Mouse (Mus musculus) kidney, embryonic 16.5 days (tissue): Measurements from ENCODE around the gene Krtap1-4. TPM values are rescaled to one million over a fixed set of nuclear protein-coding genes. Genes with fewer than 3 reads are reported as not detected.

Experiments
- ATAC-seq: fragments of 200-750 bp; cut with Nextera tagmentation; 2 replicates; pipeline ENCODE4 v1.8.0; 2017; ENCODE audit warnings: moderate TSS enrichment; ENCODE audit not compliant: low FRiP score, low TSS enrichment
- H3K27ac ChIP-seq: fragments of 300-500 bp; sonication (generic); 2 replicates; pipeline ENCODE4 v1.5.1; 2014; ENCODE audit warnings: low read length
- H3K27me3 ChIP-seq: fragments of 300-500 bp; sonication (generic); 2 replicates; pipeline ENCODE4 v1.6.1; 2014; ENCODE audit warnings: low read length, control low read depth, mixed read lengths; ENCODE audit not compliant: insufficient read depth
- H3K36me3 ChIP-seq: fragments of 300-500 bp; sonication (generic); 2 replicates; pipeline ENCODE4 v1.6.1; 2014; ENCODE audit warnings: low read length, control low read depth, mixed read lengths; ENCODE audit not compliant: insufficient read depth
- H3K4me1 ChIP-seq: fragments of 300-500 bp; sonication (generic); 2 replicates; pipeline ENCODE4 v1.6.1; 2014; ENCODE audit warnings: low read length, control low read depth, mixed read lengths; ENCODE audit not compliant: insufficient read depth
- H3K4me2 ChIP-seq: fragments of 300-500 bp; sonication (generic); replicated peaks from 2 replicates; pipeline ENCODE4 v1.6.1; 2014; ENCODE audit warnings: low read depth, low read length
- H3K4me3 ChIP-seq: fragments of 300-500 bp; sonication (generic); 2 replicates; pipeline ENCODE4 v1.5.1; 2014; ENCODE audit warnings: mild to moderate bottlenecking, low read length
- H3K9ac ChIP-seq: fragments of 300-500 bp; sonication (generic); replicated peaks from 2 replicates; pipeline ENCODE4 v1.6.1; 2014; ENCODE audit warnings: low read length
- H3K9me3 ChIP-seq: fragments of 300-500 bp; sonication (generic); 2 replicates; pipeline ENCODE4 v1.6.1; 2016; ENCODE audit warnings: low read length, control low read depth
- WGBS: fragments of 180-500 bp; shearing (Covaris S2); extraction: QIAGEN DNeasy Blood & Tissue Kit; methylation state at CpG from one replicate; pipeline ENCODE4 v1.1.7; 2014; 5-methylcytosine and 5-hydroxymethylcytosine counted together
- polyA plus RNA-seq: library from polyadenylated mRNA; unstranded; fragments of >200 nt; fragmentation: Nextera tagmentation; extraction: Ambion mirVana; gene quantifications from 2 replicates; pipeline ENCODE4 v1.2.1, GENCODE M21; 2015

Krtap1-4 gene
- polyA plus RNA-seq, 1 experiment from 2014 or later: not detected

DNA sequence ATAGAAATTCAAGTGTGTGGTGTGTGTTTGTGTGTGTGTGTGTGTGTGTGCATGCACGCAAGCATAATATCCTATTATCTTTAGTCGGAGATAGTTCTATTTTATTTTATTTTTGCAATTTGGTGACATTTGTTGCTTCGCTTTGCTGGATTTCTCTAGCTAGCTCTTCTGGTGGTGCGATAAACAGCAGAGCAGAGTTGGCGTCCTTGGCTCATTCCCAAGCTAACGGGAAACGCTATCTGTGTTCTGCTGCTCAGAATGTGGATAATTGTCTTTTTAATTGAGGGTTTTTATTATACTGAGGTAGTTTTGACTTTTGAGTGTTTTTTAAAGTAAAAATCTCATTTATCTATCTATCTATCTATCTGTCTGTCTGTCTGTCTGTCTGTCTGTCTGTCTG lies 1.6 kb upstream of the Krtap1-4 start:
- H3K36me3 ChIP-seq: no peaks in the 10 kb centered on the region
- no peak overlapping the region for H3K4me3 ChIP-seq
- no peak for ATAC-seq
- H3K4me2 ChIP-seq: no peak overlapping the region
- no peaks in the 10 kb centered on the region for H3K9me3 ChIP-seq
- no peak overlapping the region for H3K9ac ChIP-seq
- H3K4me1 ChIP-seq: no peaks in the 10 kb centered on the region
- H3K27me3 ChIP-seq: no peaks in the 10 kb centered on the region
- WGBS: 86% methylated on average over 7 of the region's 7 CpGs
- no peak overlapping the region for H3K27ac ChIP-seq

DNA sequence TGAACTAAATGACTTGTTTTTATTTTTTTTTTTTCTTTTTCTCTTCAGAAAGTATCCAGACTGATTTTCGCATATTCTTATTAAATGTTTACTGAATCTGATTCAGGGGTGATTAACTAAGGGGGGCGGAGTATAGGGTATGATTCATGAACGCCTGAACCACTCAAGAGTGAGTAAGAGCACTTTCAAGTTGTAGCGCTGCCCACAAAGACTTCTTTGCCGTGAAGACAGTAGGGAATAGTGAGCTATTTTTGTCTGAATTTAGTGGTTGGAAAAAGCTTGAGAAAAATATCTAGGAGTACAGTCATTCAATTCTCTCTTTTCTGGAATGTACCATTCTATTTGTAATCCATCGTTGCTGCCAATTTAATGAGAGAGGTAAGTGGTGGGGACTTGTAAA lies 1.9 kb downstream of the Krtap1-4 start:
- H3K4me1 ChIP-seq: no peaks in the 10 kb centered on the region
- ATAC-seq: no peak
- no peaks in the 10 kb centered on the region for H3K36me3 ChIP-seq
- H3K9me3 ChIP-seq: no peaks in the 10 kb centered on the region
- no peaks in the 10 kb centered on the region for H3K27me3 ChIP-seq
- WGBS: 81% methylated on average over 6 of the region's 6 CpGs
- no peak overlapping the region for H3K9ac ChIP-seq
- no peak overlapping the region for H3K4me2 ChIP-seq
- H3K27ac ChIP-seq: no peak overlapping the region
- no peak overlapping the region for H3K4me3 ChIP-seq

DNA sequence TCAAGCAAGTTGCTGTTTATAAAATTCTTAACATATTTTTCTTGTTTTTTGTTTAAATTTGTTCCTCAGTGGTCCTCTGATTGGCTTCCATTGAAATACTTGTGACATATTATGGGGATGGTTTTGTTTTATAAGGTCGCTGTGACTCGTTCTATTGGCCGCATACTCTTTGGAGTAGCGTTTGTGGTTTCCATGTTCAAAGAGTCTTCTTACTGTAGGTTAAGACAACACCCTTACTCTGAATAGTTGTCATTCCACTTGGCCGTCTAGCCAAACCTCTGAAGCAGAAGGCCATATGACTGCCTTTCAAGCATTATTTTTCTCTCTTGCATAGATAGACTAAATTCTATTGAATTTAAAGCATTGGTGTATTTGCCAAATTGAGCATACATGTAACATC lies 2.4 kb downstream of the Krtap1-4 start:
- H3K4me2 ChIP-seq: no peak overlapping the region
- H3K4me1 ChIP-seq: no peaks in the 10 kb centered on the region
- no peaks in the 10 kb centered on the region for H3K9me3 ChIP-seq
- H3K4me3 ChIP-seq: no peak overlapping the region
- no peaks in the 10 kb centered on the region for H3K36me3 ChIP-seq
- WGBS: 88% methylated on average over 5 of the region's 5 CpGs
- H3K27ac ChIP-seq: no peak overlapping the region
- ATAC-seq: no peak
- H3K27me3 ChIP-seq: no peaks in the 10 kb centered on the region
- H3K9ac ChIP-seq: no peak overlapping the region

DNA sequence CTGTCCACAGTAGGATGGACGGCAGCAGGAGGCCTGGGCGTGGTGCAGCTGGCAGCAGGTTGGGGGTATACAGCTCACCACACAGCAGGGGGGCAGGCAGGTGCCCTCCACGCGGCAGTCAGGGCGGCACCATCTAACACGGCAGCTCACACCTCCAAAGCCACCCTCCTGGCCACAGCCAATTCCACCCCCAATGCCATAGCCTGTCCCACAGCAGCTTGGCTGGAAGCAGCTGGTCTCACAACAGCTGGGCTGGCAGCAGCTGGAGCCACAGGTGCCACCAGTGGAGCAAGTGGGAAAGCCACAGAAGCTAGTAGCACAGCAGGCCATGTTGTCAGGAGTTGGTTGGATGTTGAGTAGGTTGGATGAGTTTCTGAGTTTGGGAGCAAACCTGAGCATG lies 2.8 kb downstream of the Krtap1-4 start, which contains the start of gene Krtap1-5:
Krtap1-5 (minus strand) TSS at position 381 of the 400 bp plus-strand sequence.
- Histone ChIP-seq H3K36me3 (no peaks in the 10 kb centered on the region), H3K4me3 (no peak within 1 kb of the TSS), H3K27ac (no peak within 1 kb of the TSS), H3K9me3 (no peaks in the 10 kb centered on the region), H3K4me2 (no peak within 1 kb of the TSS), H3K4me1 (no peaks in the 10 kb centered on the region), H3K9ac (no peak within 1 kb of the TSS), H3K27me3 (no peaks in the 10 kb centered on the region)
- WGBS: 85% methylated on average over 6 of the region's 6 CpGs
- no peak for ATAC-seq

DNA sequence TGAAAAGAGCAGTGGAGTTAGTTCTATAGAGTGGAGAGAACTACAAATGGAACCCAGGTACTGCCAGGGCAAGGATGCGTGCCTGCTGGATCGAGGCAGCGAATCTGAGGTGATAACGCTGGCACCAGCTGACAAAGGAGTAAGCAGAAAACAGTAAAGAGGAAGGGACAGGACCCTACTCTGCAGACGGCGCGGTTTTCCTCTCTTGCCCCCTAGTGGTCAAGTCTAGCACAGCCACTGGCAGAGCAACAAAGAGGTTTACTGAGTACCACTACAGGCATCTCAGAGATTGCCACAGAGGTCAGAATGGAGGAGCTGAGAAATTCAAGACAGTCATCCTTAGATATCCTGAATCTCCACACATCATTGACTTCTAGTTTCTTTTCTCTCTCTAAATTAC lies 9.3 kb downstream of the Krtap1-4 start:
- H3K36me3 ChIP-seq: no peaks in the 10 kb centered on the region
- ATAC-seq: peak; percentile 86
- no peaks in the 10 kb centered on the region for H3K9me3 ChIP-seq
- 0 out of 2 replicates have a peak, but pooled peaks cover 2% of the 10 kb centered on the region for H3K4me1 ChIP-seq
- no peak overlapping the region for H3K4me3 ChIP-seq
- H3K9ac ChIP-seq: no peak overlapping the region
- WGBS: under 1% methylated on average over 7 of the region's 7 CpGs
- no peaks in the 10 kb centered on the region for H3K27me3 ChIP-seq
- no peak overlapping the region for H3K27ac ChIP-seq
- peak overlapping the region; percentile 43 for H3K4me2 ChIP-seq

DNA sequence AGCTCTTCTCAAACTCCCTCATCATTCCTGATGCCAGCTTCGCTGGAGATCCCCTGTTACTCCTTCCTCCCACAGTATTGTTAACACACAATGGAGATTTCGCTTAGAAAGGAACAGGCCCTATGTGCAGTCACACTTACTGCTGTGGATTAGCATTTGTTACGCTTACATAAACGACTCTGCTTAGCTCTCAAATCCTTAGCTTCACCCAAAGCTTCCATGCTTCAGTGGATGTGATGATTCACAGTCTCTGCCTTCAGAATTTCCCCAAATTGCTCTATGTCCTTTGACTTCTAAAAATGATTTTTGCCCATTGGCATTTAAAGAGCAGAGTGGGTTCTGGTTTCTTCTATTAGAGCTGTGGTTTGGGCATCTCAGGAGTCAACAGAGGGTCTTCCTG lies 10.3 kb downstream of the Krtap1-4 start:
- no peak overlapping the region for H3K4me3 ChIP-seq
- H3K4me2 ChIP-seq: no peak overlapping the region
- no peaks in the 10 kb centered on the region for H3K27me3 ChIP-seq
- ATAC-seq: no peak
- no peaks in the 10 kb centered on the region for H3K9me3 ChIP-seq
- 0 out of 2 replicates have a peak, but pooled peaks cover 2% of the 10 kb centered on the region for H3K4me1 ChIP-seq
- H3K36me3 ChIP-seq: no peaks in the 10 kb centered on the region
- no peak overlapping the region for H3K27ac ChIP-seq
- WGBS: 62% methylated on average over 4 of the region's 4 CpGs
- no peak overlapping the region for H3K9ac ChIP-seq

DNA sequence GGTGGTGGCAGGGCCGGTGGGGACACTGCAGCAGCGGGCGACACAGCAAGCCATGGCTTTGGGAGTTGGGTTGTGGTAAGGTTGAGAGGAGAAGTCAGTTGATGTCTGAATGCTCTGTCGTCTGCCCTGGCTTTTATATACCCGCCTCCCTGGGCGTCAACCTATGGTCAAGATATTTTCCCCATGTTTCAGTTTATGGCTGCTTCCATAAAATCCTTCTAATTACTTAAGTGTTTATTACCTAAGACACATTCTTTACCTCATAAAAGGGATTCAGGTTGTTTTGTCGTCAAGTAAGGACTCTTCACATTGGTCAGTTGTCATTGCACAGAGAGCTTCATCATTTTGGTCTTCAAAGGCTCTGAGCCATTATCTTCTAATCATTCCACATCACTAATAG lies 16.9 kb downstream of the Krtap1-4 start, which contains the start of gene Krtap3-1:
Krtap3-1 (minus strand) TSS at position 101 of the 400 bp plus-strand sequence.
- H3K27ac ChIP-seq: no peak within 1 kb of the TSS
- no peaks in the 10 kb centered on the region for H3K27me3 ChIP-seq
- no peak for ATAC-seq
- H3K4me3 ChIP-seq: no peak within 1 kb of the TSS
- no peak within 1 kb of the TSS for H3K4me2 ChIP-seq
- no peaks in the 10 kb centered on the region for H3K4me1 ChIP-seq
- WGBS: 62% methylated on average over 7 of the region's 7 CpGs
- no peaks in the 10 kb centered on the region for H3K9me3 ChIP-seq
- no peak within 1 kb of the TSS for H3K9ac ChIP-seq
- no peaks in the 10 kb centered on the region for H3K36me3 ChIP-seq

DNA sequence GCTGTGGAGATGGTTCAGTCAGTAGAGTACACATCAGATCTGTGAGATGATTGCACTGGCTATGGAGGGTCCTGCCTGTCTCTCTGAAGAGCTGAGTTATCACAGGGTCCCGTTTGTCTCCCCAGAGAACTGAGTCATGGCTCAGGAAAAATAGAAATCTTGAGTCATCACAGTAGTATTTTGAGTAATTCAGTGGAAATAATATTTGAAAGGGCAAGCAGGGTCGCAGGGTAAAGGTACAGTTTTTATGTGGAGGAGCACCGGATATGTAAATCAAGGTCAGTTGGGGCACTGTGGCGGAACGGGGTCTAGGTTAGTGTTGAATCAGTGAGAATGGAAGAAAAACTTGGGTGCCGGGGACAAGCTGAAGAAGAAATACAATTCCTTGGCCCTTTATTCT lies 20.9 kb downstream of the Krtap1-4 start:
- no peak for ATAC-seq
- H3K4me3 ChIP-seq: no peak overlapping the region
- no peaks in the 10 kb centered on the region for H3K9me3 ChIP-seq
- H3K27ac ChIP-seq: no peak overlapping the region
- no peaks in the 10 kb centered on the region for H3K36me3 ChIP-seq
- H3K9ac ChIP-seq: no peak overlapping the region
- H3K4me2 ChIP-seq: no peak overlapping the region
- no peaks in the 10 kb centered on the region for H3K4me1 ChIP-seq
- H3K27me3 ChIP-seq: no peaks in the 10 kb centered on the region
- 68% methylated on average over 6 of the region's 6 CpGs for WGBS

DNA sequence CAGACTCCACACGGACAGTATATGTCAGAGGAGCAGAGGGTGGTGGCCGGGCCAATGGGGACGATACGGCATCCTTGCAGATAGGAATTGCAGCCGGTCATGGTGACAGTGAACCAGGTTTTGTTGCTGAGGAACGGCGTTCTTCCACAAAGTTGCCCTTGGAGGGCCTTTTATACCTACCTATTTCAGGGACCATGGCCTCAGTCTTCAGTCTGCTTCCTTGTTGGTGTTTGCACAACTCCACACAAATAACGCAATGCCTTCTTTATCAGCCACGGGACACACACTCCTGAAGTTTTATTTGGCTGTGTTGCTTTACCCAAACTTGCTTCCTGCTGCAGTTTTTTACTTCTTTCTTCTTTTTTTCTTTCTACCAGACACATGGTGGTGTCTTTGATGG lies 24.1 kb downstream of the Krtap1-4 start, which contains the start of gene Gm11939:
Gm11939 (minus strand) TSS at position 101 of the 400 bp plus-strand sequence.
- Histone ChIP-seq H3K27me3 (no peaks in the 10 kb centered on the region), H3K9ac (no peak within 1 kb of the TSS), H3K4me1 (no peaks in the 10 kb centered on the region), H3K9me3 (no peaks in the 10 kb centered on the region), H3K4me2 (no peak within 1 kb of the TSS), H3K36me3 (no peaks in the 10 kb centered on the region), H3K27ac (no peak within 1 kb of the TSS), H3K4me3 (no peak within 1 kb of the TSS)
- ATAC-seq: no peak
- 90% methylated on average over 9 of the region's 9 CpGs for WGBS

DNA sequence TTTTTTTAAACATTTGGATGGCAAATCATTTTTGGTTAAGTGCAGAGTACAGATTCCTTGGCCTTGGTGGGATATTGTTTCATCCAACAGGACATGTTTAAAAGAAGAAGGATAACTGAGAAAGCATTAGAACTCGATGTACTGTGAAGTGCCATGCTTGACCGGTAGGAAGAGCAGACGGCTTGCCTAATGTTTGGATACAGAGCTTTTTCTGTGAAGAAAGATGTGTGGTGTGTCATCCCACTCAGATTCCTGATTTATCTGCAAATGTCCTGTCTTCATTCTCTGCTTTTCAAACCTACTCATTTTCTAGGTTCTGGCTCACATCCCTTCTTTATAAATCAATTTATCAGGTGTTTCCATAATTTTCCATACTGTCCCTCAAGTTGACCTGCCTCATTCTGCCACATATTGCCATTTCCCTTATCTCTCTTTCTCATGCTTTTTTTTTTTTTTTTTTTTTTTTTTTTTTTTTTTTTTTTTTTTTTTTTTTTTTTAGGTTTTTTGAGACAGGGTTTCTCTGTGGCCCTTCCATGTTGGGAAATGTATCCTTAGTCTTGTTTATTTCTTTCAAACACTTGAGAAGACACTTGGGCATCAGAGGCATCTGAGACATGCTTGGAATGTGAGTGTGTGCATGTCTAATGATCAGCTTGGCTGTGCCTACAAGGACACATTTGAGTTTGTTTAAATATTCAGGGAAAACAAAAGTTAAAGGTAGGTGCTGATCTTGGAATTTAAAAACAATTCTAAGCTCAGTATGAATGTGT lies 25.3 kb downstream of the Krtap1-4 start:
- Histone ChIP-seq H3K27me3 (no peaks in the 10 kb centered on the region), H3K27ac (no peak overlapping the region), H3K4me2 (no peak overlapping the region), H3K36me3 (no peaks in the 10 kb centered on the region), H3K9me3 (no peaks in the 10 kb centered on the region), H3K4me1 (no peaks in the 10 kb centered on the region), H3K9ac (no peak overlapping the region), H3K4me3 (no peak overlapping the region)
- WGBS: 55% methylated on average over 3 of the region's 3 CpGs
- no peak for ATAC-seq
